ENCODE assay signal across 18 mouse cellular contexts in genomic region chr13:24710968-24711367, GRCm38 (mm10). TPM values are rescaled to one million over a fixed set of nuclear protein-coding genes. Genes with fewer than 3 reads are reported as not detected.
DNase-seq lines count a peak whose midpoint lies in the region; ATAC-seq and TF ChIP-seq lines count a peak whose summit lies in the region.
"Had no signal": no experiment of that assay in that cellular context is flagged by ENCODE, and none has a peak within 500 bp of the region (broad histone marks: within the 10 kb centered on the region; RNA-seq: fewer than 3 reads in every experiment).

No protein-coding gene starts in this region.

- H3K36me3 ChIP-seq in heart, embryonic 16.5 days (ENCODE audit: control insufficient read depth, insufficient read depth) = peaks cover 16% of the 10 kb centered on the region
- peaks cover 3% of the 10 kb centered on the region; the same call in 1 of the 2 replicates for H3K36me3 ChIP-seq in heart, embryonic 11.5 days (ENCODE audit: control insufficient read depth, insufficient read depth, low read length)
- H3K36me3 ChIP-seq in limb, embryonic 12.5 days = no peaks in the 10 kb centered on the region
- H3K36me3 ChIP-seq in limb, embryonic 10.5 days = no peaks in the 10 kb centered on the region
- no peaks in the 10 kb centered on the region for H3K36me3 ChIP-seq in small intestine, adult 2 months (ENCODE audit: control insufficient read depth, insufficient read depth, low read length)
- H3K36me3 ChIP-seq: forebrain, embryonic 10.5 days; G1E had no signal

- no peak for DNase-seq in limb, embryonic 10.5 days (ENCODE audit: low spot score)
- no peak for DNase-seq in adrenal gland, adult 2 months
- DNase-seq in urinary bladder, postnatal 4 days (ENCODE audit: low spot score in 2 of 2) = no peak
- DNase-seq: adrenal gland, postnatal 14 days; cerebellum, postnatal 10 days; kidney, postnatal 4 days had no signal

- H3K4me3 ChIP-seq in heart, embryonic 16.5 days (ENCODE audit: low read length) = no peak overlapping the region
- H3K4me3 ChIP-seq in heart, embryonic 11.5 days (ENCODE audit: low read depth, low read length) = no peak overlapping the region
- no peak overlapping the region for H3K4me3 ChIP-seq in limb, embryonic 12.5 days (replicated peaks)
- H3K4me3 ChIP-seq in limb, embryonic 10.5 days = no peak overlapping the region
- no peak overlapping the region for H3K4me3 ChIP-seq in small intestine, adult 2 months (ENCODE audit: low read depth, low read length)
- H3K4me3 ChIP-seq: forebrain, embryonic 10.5 days; midbrain, embryonic 13.5 days had no signal

- TF ChIP-seq POLR2A in small intestine, adult 2 months (IDR thresholded peaks at IDR 0.05; ENCODE audit: low read depth, low read length) = no peak

- 64% methylated on average over 7 of the region's 7 CpGs for WGBS in heart, embryonic 16.5 days
- WGBS in heart, embryonic 11.5 days (ENCODE audit: insufficient replicate concordance) = 64% methylated on average over 7 of the region's 7 CpGs
- 64% methylated on average over 7 of the region's 7 CpGs for WGBS in limb, embryonic 12.5 days
- WGBS in limb, embryonic 10.5 days = 60% methylated on average over 7 of the region's 7 CpGs
- 23% methylated on average over 7 of the region's 7 CpGs for WGBS in small intestine, adult 2 months

- H3K27me3 ChIP-seq in heart, embryonic 16.5 days (ENCODE audit: control insufficient read depth, insufficient read depth, low read length) = no peaks in the 10 kb centered on the region
- H3K27me3 ChIP-seq in heart, embryonic 11.5 days (ENCODE audit: control insufficient read depth, insufficient read depth, low read length) = peaks cover 3% of the 10 kb centered on the region; the same call in 1 of the 2 replicates
- peaks cover 6% of the 10 kb centered on the region; the same call in 1 of the 2 replicates for H3K27me3 ChIP-seq in limb, embryonic 12.5 days
- H3K27me3 ChIP-seq in limb, embryonic 10.5 days (ENCODE audit: low read depth, poor library complexity, severe bottlenecking) = no peaks in the 10 kb centered on the region
- H3K27me3 ChIP-seq in small intestine, adult 2 months (ENCODE audit: control insufficient read depth, insufficient read depth, low read length) = no peaks in the 10 kb centered on the region
- H3K27me3 ChIP-seq: midbrain, embryonic 13.5 days had no signal

- TF ChIP-seq CTCF in small intestine, adult 2 months (IDR thresholded peaks at IDR 0.05; ENCODE audit: extremely low read depth, insufficient read length, insufficient replicate concordance, low read depth, low read length) = no peak

- H3K9ac ChIP-seq in heart, embryonic 16.5 days (ENCODE audit: low read length) = no peak overlapping the region
- H3K9ac ChIP-seq in heart, embryonic 11.5 days (ENCODE audit: low read depth, low read length) = no peak overlapping the region
- no peak overlapping the region for H3K9ac ChIP-seq in limb, embryonic 12.5 days (replicated peaks)
- H3K9ac ChIP-seq: midbrain, embryonic 13.5 days had no signal

- no peak overlapping the region for H3K4me2 ChIP-seq in heart, embryonic 16.5 days (ENCODE audit: low read depth, low read length)
- no peak overlapping the region for H3K4me2 ChIP-seq in heart, embryonic 11.5 days
- H3K4me2 ChIP-seq in limb, embryonic 12.5 days = no peak overlapping the region
- H3K4me2 ChIP-seq: midbrain, embryonic 13.5 days had no signal

- H3K4me1 ChIP-seq in heart, embryonic 16.5 days (ENCODE audit: control insufficient read depth, insufficient read depth, low read length) = peaks cover 12% of the 10 kb centered on the region
- H3K4me1 ChIP-seq in heart, embryonic 11.5 days (ENCODE audit: control insufficient read depth, insufficient read depth, low read length) = no peaks in the 10 kb centered on the region
- 0 out of 2 replicates have a peak, but pooled peaks cover 3% of the 10 kb centered on the region for H3K4me1 ChIP-seq in limb, embryonic 12.5 days (replicated peaks)
- peaks cover 14% of the 10 kb centered on the region; the same call in 1 of the 2 replicates for H3K4me1 ChIP-seq in limb, embryonic 10.5 days
- peaks cover 16% of the 10 kb centered on the region; the same call in 1 of the 2 replicates for H3K4me1 ChIP-seq in small intestine, adult 2 months (ENCODE audit: control insufficient read depth, insufficient read depth, insufficient read length, low read length)

- no peak for ATAC-seq in heart, embryonic 16.5 days (replicated peaks; ENCODE audit: extremely low read depth, insufficient read depth, low FRiP score)
- ATAC-seq in heart, embryonic 11.5 days (replicated peaks; ENCODE audit: insufficient number of reproducible peaks, low FRiP score, low TSS enrichment) = no peak
- no peak for ATAC-seq in limb, embryonic 12.5 days (ENCODE audit: insufficient number of reproducible peaks, insufficient read depth, low FRiP score, low TSS enrichment, low read depth)
- peak; percentile 89 for ATAC-seq in common myeloid progenitor, adult 5-6 weeks (replicated peaks; ENCODE audit: low read depth, poor library complexity, severe bottlenecking)
- ATAC-seq: inflammation-experienced regulatory T-cells, adult 6 months; midbrain, embryonic 13.5 days had no signal

- peak overlapping the region; percentile 43; the same call in 1 of the 2 replicates for H3K27ac ChIP-seq in heart, embryonic 16.5 days (ENCODE audit: low read length)
- H3K27ac ChIP-seq in heart, embryonic 11.5 days (ENCODE audit: low read depth, low read length) = no peak overlapping the region
- 0 out of 2 replicates have a peak overlapping the region, but pooled peaks have one; percentile 17 for H3K27ac ChIP-seq in limb, embryonic 12.5 days
- no peak overlapping the region for H3K27ac ChIP-seq in limb, embryonic 10.5 days
- peak overlapping the region; percentile 48 for H3K27ac ChIP-seq in small intestine, adult 2 months (ENCODE audit: insufficient read depth, low read depth, low read length)
- H3K27ac ChIP-seq: forebrain, embryonic 10.5 days; midbrain, embryonic 13.5 days had no signal

- H3K9me3 ChIP-seq in heart, embryonic 16.5 days (replicated peaks; ENCODE audit: control insufficient read depth, low read length) = no peaks in the 10 kb centered on the region
- H3K9me3 ChIP-seq in heart, embryonic 11.5 days (replicated peaks; ENCODE audit: control insufficient read depth, low read length) = no peaks in the 10 kb centered on the region
- H3K9me3 ChIP-seq in limb, embryonic 12.5 days = no peaks in the 10 kb centered on the region
- H3K9me3 ChIP-seq in limb, embryonic 10.5 days (replicated peaks) = no peaks in the 10 kb centered on the region
- H3K9me3 ChIP-seq: forebrain, embryonic 10.5 days; G1E; midbrain, embryonic 13.5 days had no signal

RNA-seq across cellular contexts. Expression of gene Armh2, which starts 30.1 kb away (rescaled TPM):
- not detected in 2 replicates for polyA plus RNA-seq in heart, embryonic 16.5 days (2015; fragmentation: Nextera tagmentation; extraction: Ambion mirVana)
- polyA plus RNA-seq in heart, embryonic 11.5 days (2014; fragmentation: Nextera tagmentation; extraction: Ambion mirVana) = not detected in 2 replicates
- not detected in 2 replicates for polyA plus RNA-seq in limb, embryonic 12.5 days (2016; fragmentation: Nextera tagmentation; extraction: Ambion mirVana)
- not detected in 2 replicates for polyA plus RNA-seq in limb, embryonic 10.5 days (2016; fragmentation: Nextera tagmentation; extraction: Ambion mirVana)
- not detected in 2 replicates for total RNA-seq in common myeloid progenitor, adult 5-6 weeks (2017)
- polyA plus RNA-seq in small intestine, adult 2 months (2012; rRNA removed) = not detected in 2 replicates
- total RNA-seq in adrenal gland, adult 2 months (2021) = not detected
- not detected in 2 replicates for polyA plus RNA-seq in adrenal gland, adult 2 months (2012; rRNA removed)
- total RNA-seq: adrenal gland, postnatal 14 days; heart, adult 18-20 months had no signal
- polyA plus RNA-seq: embryonic facial prominence, embryonic 11.5 days; G1E; limb, embryonic 14.5 days; midbrain, embryonic 13.5 days had no signal

RNA-seq across cellular contexts. Expression of gene Gmnn, which starts 50.8 kb away (rescaled TPM):
- 108 and 118 TPM in 2 replicates for polyA plus RNA-seq in heart, embryonic 16.5 days (2015; fragmentation: Nextera tagmentation; extraction: Ambion mirVana)
- polyA plus RNA-seq in heart, embryonic 11.5 days (2014; fragmentation: Nextera tagmentation; extraction: Ambion mirVana) = 116 and 127 TPM in 2 replicates
- 124 and 126 TPM in 2 replicates for polyA plus RNA-seq in limb, embryonic 12.5 days (2016; fragmentation: Nextera tagmentation; extraction: Ambion mirVana)
- 170 and 188 TPM in 2 replicates for polyA plus RNA-seq in limb, embryonic 10.5 days (2016; fragmentation: Nextera tagmentation; extraction: Ambion mirVana)
- 183 and 210 TPM in 2 replicates for total RNA-seq in common myeloid progenitor, adult 5-6 weeks (2017)
- 0.84 and 2.4 TPM in 2 replicates for polyA plus RNA-seq in small intestine, adult 2 months (2012; rRNA removed)
- 10 to 100 TPM in 1 of 2 experiments, 1 to 10 TPM in 1; 4.4 to 12.1 TPM for total RNA-seq in adrenal gland, adult 2 months (2021)
- 0.85 TPM in 1 of 2 replicates, not detected in the other for polyA plus RNA-seq in adrenal gland, adult 2 months (2012; rRNA removed)

Comparison
In these comparisons a context has a peak if more than half of its experiments do, and no peak if none do; other contexts are left out.
1. H3K27ac ChIP-seq: peak in heart, embryonic 16.5 days (single experiment), limb, embryonic 12.5 days (single experiment) and small intestine, adult 2 months (single experiment); none in heart, embryonic 11.5 days (single experiment) and limb, embryonic 10.5 days (single experiment).
2. RNA of gene Gmnn, which starts 50.8 kb away (polyA plus RNA-seq): 170 to 188 TPM in limb, embryonic 10.5 days, 116 to 127 TPM in heart, embryonic 11.5 days, 124 to 126 TPM in limb, embryonic 12.5 days and 108 to 118 TPM in heart, embryonic 16.5 days; 0.84 to 2.4 TPM in small intestine, adult 2 months and 0.85 TPM in adrenal gland, adult 2 months; every median in the first group is over 10 times any median in the second.